Mouse (Mus musculus): ENCODE measurements around the gene Olfr457. TPM values are rescaled to one million over a fixed set of nuclear protein-coding genes. Genes with fewer than 3 reads are reported as not detected.

The Olfr457 gene
- total RNA-seq, 2 experiments from 2014 or later: not detected

- no peak for DNase-seq (ENCODE audit: low spot score in 2 of 2)
- no peak overlapping the region for H3K27ac ChIP-seq
- peak; percentile 41 for TF ChIP-seq CTCF (conservative IDR thresholded peaks at IDR 0.05)
Measured at GRCm38 (mm10) chr6:42433554-42433953, 42.6 kb downstream of the Olfr457 start.

DNA sequence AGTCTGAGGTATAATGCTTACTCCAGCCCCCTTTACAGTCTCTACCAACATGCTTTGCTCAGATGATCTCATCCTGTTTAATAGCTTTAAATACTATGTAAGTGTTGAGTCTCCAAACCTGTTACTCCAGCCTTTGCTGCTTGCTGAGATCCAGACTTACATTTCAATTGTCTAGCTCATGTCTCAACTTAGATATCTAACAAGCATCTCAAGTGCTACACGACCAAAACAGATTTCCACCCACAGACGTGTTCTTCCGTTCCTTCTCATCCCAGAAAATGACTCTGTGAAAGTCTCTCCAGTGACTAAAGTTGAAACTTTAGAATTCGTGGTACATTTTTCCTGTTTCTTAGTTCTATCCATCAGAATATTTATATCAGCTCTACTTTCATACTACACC, 49.8 kb downstream of the Olfr457 start:
- DNase-seq (ENCODE audit: low spot score in 2 of 2): no peak
- Histone ChIP-seq H3K4me3 (no peak overlapping the region), H3K27ac (no peak overlapping the region)
- TF ChIP-seq CTCF (conservative IDR thresholded peaks at IDR 0.05): no peak

More at GRCm38 (mm10) chr6:42433554-42433953, 42.6 kb downstream of the Olfr457 start:
- H3K4me3 ChIP-seq: no peak overlapping the region

DNA sequence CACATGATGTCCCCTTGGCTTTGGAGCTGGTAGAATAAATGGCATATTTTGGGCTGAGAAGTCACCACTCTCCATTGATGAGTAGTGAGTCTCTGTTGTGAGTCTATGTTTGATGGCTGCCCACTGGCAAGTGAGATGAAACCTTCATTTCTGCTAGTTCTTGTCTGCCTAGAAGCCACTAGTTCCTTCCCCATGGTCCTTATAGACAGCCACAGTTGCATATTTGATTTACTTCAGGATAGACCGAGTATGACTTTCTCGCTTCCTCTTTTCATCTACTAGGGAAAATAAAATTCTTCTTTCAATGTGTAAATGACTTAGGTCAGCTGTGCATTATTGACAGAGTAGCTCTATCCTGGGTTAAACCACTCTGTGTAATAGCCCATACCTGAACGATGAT, 51.7 kb downstream of the Olfr457 start:
- DNase-seq (ENCODE audit: low spot score in 2 of 2): no peak
- Histone ChIP-seq H3K27ac (no peak overlapping the region), H3K4me3 (no peak overlapping the region)
- TF ChIP-seq CTCF (conservative IDR thresholded peaks at IDR 0.05): no peak

GRCm38 (mm10) chr6:42421439-42421838, 54.7 kb downstream of the Olfr457 start:
- no peak for DNase-seq (ENCODE audit: low spot score in 2 of 2)
- no peak for TF ChIP-seq CTCF (conservative IDR thresholded peaks at IDR 0.05)
- no peak overlapping the region for H3K27ac ChIP-seq
- no peak overlapping the region for H3K4me3 ChIP-seq

DNA sequence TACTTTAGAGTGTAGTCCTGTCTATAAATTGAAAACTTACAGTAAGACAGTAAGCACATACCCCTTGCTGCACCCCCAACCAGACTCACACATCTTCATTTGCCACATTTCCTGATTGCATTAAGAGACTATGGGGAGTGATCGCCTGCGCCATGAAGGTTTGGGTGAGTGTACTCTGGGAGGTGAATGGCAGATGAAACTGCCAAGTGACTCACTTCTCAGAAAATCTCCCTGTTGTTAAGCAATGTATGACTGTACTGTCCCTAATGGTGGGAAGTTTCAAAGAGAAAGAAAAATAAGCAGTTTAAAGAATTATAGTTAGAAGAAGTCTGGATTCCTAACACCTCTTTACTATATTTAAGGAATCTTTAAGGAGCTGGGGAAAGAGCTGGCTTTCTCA, 56.7 kb downstream of the Olfr457 start:
- Histone ChIP-seq H3K4me3 (no peak overlapping the region), H3K27ac (no peak overlapping the region)
- no peak for TF ChIP-seq CTCF (conservative IDR thresholded peaks at IDR 0.05)
- no peak for DNase-seq (ENCODE audit: low spot score in 2 of 2)

Other genes starting within 250 kb of the Olfr457 start
- gene Gstk1, start 230.4 kb downstream of the Olfr457 start, total RNA-seq (2021): 10 to 100 TPM; 10.8 to 11.0 TPM
- not detected for gene Tmem139, start 214.4 kb downstream of the Olfr457 start, total RNA-seq (2021)
- 10 to 100 TPM; 22.7 to 25.8 TPM for gene Casp2, start 211.3 kb downstream of the Olfr457 start, total RNA-seq (2021)
- 1 to 10 TPM; 4.8 to 6.0 TPM for gene Clcn1, start 189.7 kb downstream of the Olfr457 start, total RNA-seq (2021)
- 10 to 100 TPM; 76.1 to 76.4 TPM for gene Fam131b, start 151.7 kb downstream of the Olfr457 start, total RNA-seq (2021)
- 10 to 100 TPM; 44.3 to 44.5 TPM for gene Zyx, start 126.7 kb downstream of the Olfr457 start, total RNA-seq (2021)
- gene Epha1, start 103.1 kb downstream of the Olfr457 start, total RNA-seq (2021): not detected
- not detected for gene Tas2r143, start 76.1 kb downstream of the Olfr457 start, total RNA-seq (2021)
- gene Tas2r135, start 70.9 kb downstream of the Olfr457 start, total RNA-seq (2021): not detected
- gene Tas2r126, start 41.8 kb downstream of the Olfr457 start, total RNA-seq (2021): not detected
- gene Olfr458, start 11.1 kb downstream of the Olfr457 start, total RNA-seq (2021): not detected
- gene Olfr456, start 10.9 kb upstream of the Olfr457 start, total RNA-seq (2021): not detected
- not detected for gene Olfr455, start 71.3 kb upstream of the Olfr457 start, total RNA-seq (2021)
- gene Tcaf3, start 121.4 kb upstream of the Olfr457 start, total RNA-seq (2021): not detected
- under 1 TPM; 0.49 to 0.87 TPM for gene Tcaf2, start 168.9 kb upstream of the Olfr457 start, total RNA-seq (2021)
- 100 to 1,000 TPM; 215 to 221 TPM for gene Tcaf1, start 233.8 kb upstream of the Olfr457 start, total RNA-seq (2021)

Data from layer of hippocampus, adult 2 months (tissue).